Mouse (Mus musculus): ENCODE measurements around the gene Mrpl23. TPM values are rescaled to one million over a fixed set of nuclear protein-coding genes. Genes with fewer than 3 reads are reported as not detected.

Mrpl23 gene
- polyA plus RNA-seq (2014; fragmentation: Nextera tagmentation; extraction: Ambion mirVana) = 17.8 and 19.7 TPM in 2 replicates

DNA sequence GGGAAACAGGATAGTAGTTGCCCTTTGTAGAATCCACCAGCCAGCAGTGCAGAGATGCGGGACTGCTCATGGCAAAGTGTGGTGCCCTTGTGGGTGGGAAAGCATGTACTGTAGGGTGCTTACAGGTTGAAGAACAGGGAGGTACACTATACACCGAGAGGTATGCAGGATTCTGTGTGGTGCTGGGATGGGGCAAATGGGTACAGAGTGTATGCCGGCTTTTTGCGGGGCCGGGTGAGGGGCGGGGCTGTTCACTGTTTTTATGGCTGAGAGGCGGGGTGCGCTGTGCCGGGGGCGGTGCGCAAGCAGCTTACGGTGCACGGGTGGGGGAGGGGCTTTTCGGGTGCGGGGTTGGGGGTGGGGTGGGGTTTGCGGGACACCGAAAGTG lies at the start of gene Mrpl23:
Gene Mrpl23, plus strand, starts transcription at position 16 of the 388 bp plus-strand sequence.
- peak within 1 kb of the TSS; percentile 61 for H3K4me2 ChIP-seq (ENCODE audit: low read depth, severe bottlenecking)
- H3K4me1 ChIP-seq (ENCODE audit: control insufficient read depth, insufficient read depth, low read length) = peaks cover 38% of the 10 kb centered on the region
- peaks cover 6% of the 10 kb centered on the region; the same call in 1 of the 2 replicates for H3K36me3 ChIP-seq (ENCODE audit: control insufficient read depth, insufficient read depth, low read length)
- no peaks in the 10 kb centered on the region for H3K9me3 ChIP-seq (ENCODE audit: control insufficient read depth, low read length)
- 6% methylated on average over 17 of the region's 17 CpGs for WGBS
- DNase-seq (ENCODE audit: low spot score) (no peak), ATAC-seq (ENCODE audit: insufficient number of reproducible peaks, low FRiP score, low TSS enrichment, low read depth) (peak; percentile 37)
- peak within 1 kb of the TSS; percentile 94 for H3K27ac ChIP-seq (replicated peaks; ENCODE audit: low read depth, low read length)
- H3K9ac ChIP-seq (ENCODE audit: low read length) = peak within 1 kb of the TSS; percentile 85
- no peaks in the 10 kb centered on the region for H3K27me3 ChIP-seq (ENCODE audit: control insufficient read depth, insufficient read depth, low read length)
- H3K4me3 ChIP-seq (ENCODE audit: low read depth, low read length) = peak within 1 kb of the TSS; percentile 44

DNA sequence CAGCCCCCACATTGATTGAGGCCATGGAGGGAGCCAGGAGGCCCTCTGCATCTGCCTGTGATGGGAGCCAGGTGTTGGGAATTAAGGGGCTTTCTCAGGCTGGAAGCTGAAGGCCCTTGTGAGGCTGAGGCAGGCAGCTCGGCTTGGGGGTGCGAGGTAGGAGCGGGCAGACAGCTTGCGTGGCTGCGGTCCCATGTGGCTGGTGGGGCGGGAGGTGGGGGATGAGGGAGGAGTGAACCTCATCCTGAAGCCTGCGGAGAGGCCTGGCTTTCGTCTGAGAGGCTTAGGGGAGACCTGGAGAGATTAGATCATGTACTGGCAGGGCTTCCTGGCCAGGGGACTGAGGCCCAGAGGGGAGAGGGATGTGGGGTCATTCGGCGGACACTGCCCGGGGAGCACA lies 49.4 kb upstream of the Mrpl23 start:
- DNase-seq (ENCODE audit: low spot score) = peak; percentile 76
- peaks cover 65% of the 10 kb centered on the region for H3K4me1 ChIP-seq (ENCODE audit: control insufficient read depth, insufficient read depth, low read length)
- no peak for ATAC-seq (ENCODE audit: insufficient number of reproducible peaks, low FRiP score, low TSS enrichment, low read depth)
- H3K4me3 ChIP-seq (ENCODE audit: low read depth, low read length) = no peak overlapping the region
- peak overlapping the region; percentile 87 for H3K27ac ChIP-seq (replicated peaks; ENCODE audit: low read depth, low read length)
- 22% methylated on average over 11 of the region's 11 CpGs for WGBS
- H3K36me3 ChIP-seq (ENCODE audit: control insufficient read depth, insufficient read depth, low read length) = no peaks in the 10 kb centered on the region; the same call in 1 of the 2 replicates
- no peak overlapping the region for H3K9ac ChIP-seq (ENCODE audit: low read length)
- no peaks in the 10 kb centered on the region for H3K9me3 ChIP-seq (ENCODE audit: control insufficient read depth, low read length)
- no peaks in the 10 kb centered on the region for H3K27me3 ChIP-seq (ENCODE audit: control insufficient read depth, insufficient read depth, low read length)
- no peak overlapping the region for H3K4me2 ChIP-seq (ENCODE audit: low read depth, severe bottlenecking)

DNA sequence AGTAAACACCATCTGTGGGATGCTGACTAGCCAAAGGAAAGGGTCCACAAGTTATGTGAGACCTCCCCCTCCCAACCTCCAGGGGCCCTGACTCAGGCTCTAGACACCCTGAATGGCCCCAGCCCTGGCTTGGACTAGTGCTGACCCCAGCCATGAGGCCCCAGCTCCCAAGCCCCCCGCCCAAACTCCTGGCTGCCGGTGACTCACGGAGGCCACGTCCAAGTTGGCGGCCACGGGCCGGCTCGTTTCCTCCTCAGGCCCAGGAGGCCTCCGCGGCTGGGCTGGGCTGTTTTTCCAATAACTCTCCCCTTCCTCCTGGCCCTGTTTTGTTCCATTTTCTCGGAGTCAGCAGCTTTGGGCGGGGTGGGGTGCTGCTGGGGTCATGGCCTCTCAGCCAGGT lies 47.7 kb upstream of the Mrpl23 start:
- peak overlapping the region; percentile 93 for H3K27ac ChIP-seq (replicated peaks; ENCODE audit: low read depth, low read length)
- 64% methylated on average over 12 of the region's 12 CpGs for WGBS
- H3K4me3 ChIP-seq (ENCODE audit: low read depth, low read length) = no peak overlapping the region
- H3K4me1 ChIP-seq (ENCODE audit: control insufficient read depth, insufficient read depth, low read length) = peaks cover 65% of the 10 kb centered on the region
- no peak overlapping the region; the same call in 1 of the 2 replicates for H3K9ac ChIP-seq (ENCODE audit: low read length)
- DNase-seq (ENCODE audit: low spot score) (no peak), ATAC-seq (ENCODE audit: insufficient number of reproducible peaks, low FRiP score, low TSS enrichment, low read depth) (no peak)
- H3K36me3 ChIP-seq (ENCODE audit: control insufficient read depth, insufficient read depth, low read length) = no peaks in the 10 kb centered on the region
- no peaks in the 10 kb centered on the region for H3K27me3 ChIP-seq (ENCODE audit: control insufficient read depth, insufficient read depth, low read length)
- H3K4me2 ChIP-seq (ENCODE audit: low read depth, severe bottlenecking) = no peak overlapping the region
- no peaks in the 10 kb centered on the region for H3K9me3 ChIP-seq (ENCODE audit: control insufficient read depth, low read length)

DNA sequence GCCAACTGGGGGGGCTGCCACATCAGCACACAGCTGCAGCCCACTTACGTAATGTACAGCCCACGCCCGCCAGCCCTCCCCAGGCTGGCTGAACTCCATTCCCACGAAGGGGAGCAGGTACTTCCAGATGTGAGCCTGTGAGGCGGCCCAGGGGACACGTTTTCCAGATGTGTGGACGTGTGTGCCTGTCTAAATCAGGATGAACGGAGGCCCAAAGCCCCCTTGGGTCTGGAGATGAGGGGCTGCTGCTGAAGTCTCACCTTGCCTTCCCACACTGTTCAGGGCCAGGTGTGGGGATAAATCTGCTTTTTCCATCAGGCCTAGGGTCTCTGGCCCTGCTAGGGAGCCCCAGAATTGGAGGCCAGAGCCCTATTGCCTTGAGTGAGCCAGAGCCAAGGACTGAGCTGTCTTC lies 45.7 kb upstream of the Mrpl23 start:
- WGBS = 30% methylated on average over 8 of the region's 8 CpGs
- H3K9me3 ChIP-seq (ENCODE audit: control insufficient read depth, low read length) = no peaks in the 10 kb centered on the region
- peaks cover 55% of the 10 kb centered on the region for H3K4me1 ChIP-seq (ENCODE audit: control insufficient read depth, insufficient read depth, low read length)
- H3K4me2 ChIP-seq (ENCODE audit: low read depth, severe bottlenecking) = no peak overlapping the region
- no peaks in the 10 kb centered on the region for H3K27me3 ChIP-seq (ENCODE audit: control insufficient read depth, insufficient read depth, low read length)
- no peak overlapping the region for H3K4me3 ChIP-seq (ENCODE audit: low read depth, low read length)
- peak overlapping the region; percentile 93 for H3K27ac ChIP-seq (replicated peaks; ENCODE audit: low read depth, low read length)
- H3K9ac ChIP-seq (ENCODE audit: low read length) = peak overlapping the region; percentile 53
- ATAC-seq (ENCODE audit: insufficient number of reproducible peaks, low FRiP score, low TSS enrichment, low read depth) = peak; percentile 26
- H3K36me3 ChIP-seq (ENCODE audit: control insufficient read depth, insufficient read depth, low read length) = no peaks in the 10 kb centered on the region
- peak; percentile 70 for DNase-seq (ENCODE audit: low spot score)

DNA sequence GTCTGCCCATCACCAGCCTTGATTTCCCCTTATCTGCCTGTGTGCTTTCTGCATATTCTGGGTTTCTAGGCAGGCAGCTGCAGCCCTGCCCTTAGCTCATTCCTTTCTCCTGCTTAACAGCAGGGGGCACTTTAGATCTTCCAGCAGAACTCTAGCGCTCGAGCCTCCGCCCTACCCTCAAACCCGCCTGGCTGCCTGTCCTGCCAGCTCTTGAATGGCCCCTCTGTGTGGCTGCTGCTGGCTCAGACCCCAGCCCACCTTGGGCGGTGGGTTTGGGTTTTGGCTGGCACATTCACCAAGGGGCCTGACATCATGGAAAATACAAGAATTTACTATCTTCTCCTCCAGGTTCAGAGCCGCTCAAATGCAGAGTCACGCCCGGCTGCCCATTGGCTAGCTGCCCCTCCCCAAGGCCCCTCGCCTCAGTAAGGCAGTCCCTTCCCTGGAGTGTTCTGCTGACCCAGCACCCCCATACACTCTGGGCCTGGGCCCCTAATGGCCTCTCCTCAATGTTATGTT lies 45.1 kb upstream of the Mrpl23 start:
- Histone ChIP-seq H3K27ac (replicated peaks; ENCODE audit: low read depth, low read length) (peak overlapping the region; percentile 93), H3K4me2 (ENCODE audit: low read depth, severe bottlenecking) (peak overlapping the region; percentile 7; the same call in 1 of the 2 replicates), H3K36me3 (ENCODE audit: control insufficient read depth, insufficient read depth, low read length) (no peaks in the 10 kb centered on the region), H3K4me1 (ENCODE audit: control insufficient read depth, insufficient read depth, low read length) (peaks cover 49% of the 10 kb centered on the region), H3K9me3 (ENCODE audit: control insufficient read depth, low read length) (no peaks in the 10 kb centered on the region), H3K4me3 (ENCODE audit: low read depth, low read length) (no peak overlapping the region), H3K27me3 (ENCODE audit: control insufficient read depth, insufficient read depth, low read length) (no peaks in the 10 kb centered on the region), H3K9ac (ENCODE audit: low read length) (peak overlapping the region; percentile 53)
- ATAC-seq (ENCODE audit: insufficient number of reproducible peaks, low FRiP score, low TSS enrichment, low read depth) = peak; percentile 56
- DNase-seq (ENCODE audit: low spot score) = peak; percentile 83
- 20% methylated on average over 9 of the region's 9 CpGs for WGBS

DNA sequence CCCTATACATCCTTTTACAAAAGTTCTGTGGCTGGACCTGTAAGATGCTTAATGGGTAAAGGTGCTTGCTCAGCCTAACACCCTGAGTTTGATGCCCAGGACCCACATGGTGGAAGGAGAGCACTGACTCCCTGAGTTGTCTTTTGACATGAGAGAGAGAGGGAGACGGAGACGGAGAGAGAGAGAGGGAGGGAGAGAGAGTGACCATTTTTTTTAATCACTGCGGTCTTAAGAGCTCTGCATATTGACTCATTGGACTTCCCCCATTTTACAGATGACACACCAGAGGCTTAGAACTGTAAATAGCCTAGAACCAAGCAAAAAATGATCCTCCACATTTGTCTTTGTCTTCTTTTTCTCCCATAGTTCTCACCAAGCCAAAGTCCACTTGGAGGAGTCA lies 44.4 kb upstream of the Mrpl23 start:
- WGBS = 86% methylated on average over 3 of the region's 3 CpGs
- Histone ChIP-seq H3K9me3 (ENCODE audit: control insufficient read depth, low read length) (no peaks in the 10 kb centered on the region), H3K27me3 (ENCODE audit: control insufficient read depth, insufficient read depth, low read length) (no peaks in the 10 kb centered on the region)

DNA sequence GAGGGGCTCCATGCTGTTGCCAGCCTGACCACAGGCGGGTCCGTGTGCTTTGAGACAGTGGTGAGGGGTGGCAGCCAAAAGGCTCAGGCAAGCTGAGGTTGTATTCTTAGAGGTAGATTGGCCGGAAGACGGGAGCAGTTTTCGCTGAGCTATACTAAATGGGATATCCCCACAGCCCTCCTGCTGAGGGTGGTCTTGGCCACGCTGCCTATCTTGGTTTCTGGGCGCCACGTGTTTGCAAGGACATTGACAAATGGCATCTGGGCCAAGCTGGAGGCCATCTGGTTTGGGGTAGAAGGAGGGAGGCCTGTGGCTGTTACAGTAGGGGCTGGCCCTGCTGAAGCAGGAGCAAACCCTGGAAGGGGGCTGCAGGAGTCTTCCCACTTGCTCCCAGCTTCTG lies 39.0 kb upstream of the Mrpl23 start:
- H3K27ac ChIP-seq (replicated peaks; ENCODE audit: low read depth, low read length) = peak overlapping the region; percentile 6; the same call in 1 of the 2 replicates
- ATAC-seq (ENCODE audit: insufficient number of reproducible peaks, low FRiP score, low TSS enrichment, low read depth) (0 out of 2 replicates have a peak, but pooled peaks have one; percentile 44), DNase-seq (ENCODE audit: low spot score) (peak; percentile 52)
- no peak overlapping the region for H3K4me3 ChIP-seq (ENCODE audit: low read depth, low read length)
- H3K4me1 ChIP-seq (ENCODE audit: control insufficient read depth, insufficient read depth, low read length) = peaks cover 11% of the 10 kb centered on the region
- WGBS = 39% methylated on average over 8 of the region's 8 CpGs
- no peak overlapping the region; the same call in 1 of the 2 replicates for H3K9ac ChIP-seq (ENCODE audit: low read length)
- no peak overlapping the region for H3K4me2 ChIP-seq (ENCODE audit: low read depth, severe bottlenecking)
- H3K27me3 ChIP-seq (ENCODE audit: control insufficient read depth, insufficient read depth, low read length) = no peaks in the 10 kb centered on the region
- H3K9me3 ChIP-seq (ENCODE audit: control insufficient read depth, low read length) = no peaks in the 10 kb centered on the region
- H3K36me3 ChIP-seq (ENCODE audit: control insufficient read depth, insufficient read depth, low read length) = no peaks in the 10 kb centered on the region

More for the DNA sequence above, 44.4 kb upstream of the Mrpl23 start:
- peaks cover 43% of the 10 kb centered on the region for H3K4me1 ChIP-seq (ENCODE audit: control insufficient read depth, insufficient read depth, low read length)
- no peak overlapping the region for H3K4me2 ChIP-seq (ENCODE audit: low read depth, severe bottlenecking)
- H3K36me3 ChIP-seq (ENCODE audit: control insufficient read depth, insufficient read depth, low read length) = no peaks in the 10 kb centered on the region
- H3K4me3 ChIP-seq (ENCODE audit: low read depth, low read length) = no peak overlapping the region
- ATAC-seq (ENCODE audit: insufficient number of reproducible peaks, low FRiP score, low TSS enrichment, low read depth) (no peak), DNase-seq (ENCODE audit: low spot score) (no peak)
- H3K9ac ChIP-seq (ENCODE audit: low read length) = peak overlapping the region; percentile 53; the same call in 1 of the 2 replicates
- peak overlapping the region; percentile 93 for H3K27ac ChIP-seq (replicated peaks; ENCODE audit: low read depth, low read length)

DNA sequence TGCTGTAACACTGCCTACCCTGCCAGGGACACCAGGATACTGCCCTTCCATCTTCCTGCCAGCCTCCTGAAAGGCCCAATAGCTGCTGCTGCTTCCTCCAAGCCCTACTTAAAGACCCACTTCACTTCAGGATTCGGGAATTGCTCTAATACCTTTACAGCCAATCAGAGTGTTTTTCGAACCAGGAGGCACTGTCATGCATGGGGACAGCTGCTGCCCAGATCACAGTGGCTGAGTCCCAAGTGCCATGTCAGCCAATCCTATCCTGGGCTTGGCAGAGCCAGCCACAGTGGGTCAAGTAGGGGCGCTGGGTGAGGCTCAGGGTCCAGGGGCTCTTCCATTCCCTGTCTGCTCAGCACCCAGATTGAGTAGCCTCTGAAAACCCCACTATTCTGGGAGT lies 36.3 kb upstream of the Mrpl23 start:
- H3K9me3 ChIP-seq (ENCODE audit: control insufficient read depth, low read length) = no peaks in the 10 kb centered on the region
- peaks cover 11% of the 10 kb centered on the region for H3K4me1 ChIP-seq (ENCODE audit: control insufficient read depth, insufficient read depth, low read length)
- no peaks in the 10 kb centered on the region for H3K27me3 ChIP-seq (ENCODE audit: control insufficient read depth, insufficient read depth, low read length)
- WGBS = 76% methylated on average over 3 of the region's 3 CpGs
- H3K4me2 ChIP-seq (ENCODE audit: low read depth, severe bottlenecking) = no peak overlapping the region
- ATAC-seq (ENCODE audit: insufficient number of reproducible peaks, low FRiP score, low TSS enrichment, low read depth) (no peak), DNase-seq (ENCODE audit: low spot score) (no peak)
- no peaks in the 10 kb centered on the region for H3K36me3 ChIP-seq (ENCODE audit: control insufficient read depth, insufficient read depth, low read length)
- no peak overlapping the region for H3K27ac ChIP-seq (replicated peaks; ENCODE audit: low read depth, low read length)
- H3K4me3 ChIP-seq (ENCODE audit: low read depth, low read length) = no peak overlapping the region
- no peak overlapping the region for H3K9ac ChIP-seq (ENCODE audit: low read length)

DNA sequence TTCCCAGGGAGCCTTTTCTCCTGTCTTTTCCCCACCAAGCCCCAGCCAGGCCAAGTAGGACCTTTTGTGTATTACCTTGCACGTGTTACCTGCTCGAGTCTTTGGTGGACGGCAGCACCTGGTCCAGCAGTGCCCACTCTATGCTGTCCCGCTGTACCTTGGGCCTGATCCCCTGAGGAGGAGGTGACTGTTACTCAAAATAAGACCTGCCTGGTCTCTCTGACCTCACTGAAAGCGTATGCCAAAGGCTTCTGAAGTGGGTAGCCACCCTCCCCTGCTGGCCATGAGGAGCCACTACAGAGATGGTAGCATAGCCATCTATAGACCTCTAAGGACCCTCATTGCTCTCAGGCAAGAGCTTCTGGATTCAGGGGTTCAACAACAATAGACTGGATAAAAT lies 35.7 kb upstream of the Mrpl23 start:
- Histone ChIP-seq H3K9ac (ENCODE audit: low read length) (no peak overlapping the region), H3K27ac (replicated peaks; ENCODE audit: low read depth, low read length) (no peak overlapping the region), H3K4me3 (ENCODE audit: low read depth, low read length) (no peak overlapping the region), H3K27me3 (ENCODE audit: control insufficient read depth, insufficient read depth, low read length) (no peaks in the 10 kb centered on the region), H3K9me3 (ENCODE audit: control insufficient read depth, low read length) (no peaks in the 10 kb centered on the region), H3K36me3 (ENCODE audit: control insufficient read depth, insufficient read depth, low read length) (no peaks in the 10 kb centered on the region), H3K4me2 (ENCODE audit: low read depth, severe bottlenecking) (no peak overlapping the region), H3K4me1 (ENCODE audit: control insufficient read depth, insufficient read depth, low read length) (peaks cover 11% of the 10 kb centered on the region)
- WGBS = 82% methylated on average over 5 of the region's 5 CpGs
- DNase-seq (ENCODE audit: low spot score) = no peak
- ATAC-seq (ENCODE audit: insufficient number of reproducible peaks, low FRiP score, low TSS enrichment, low read depth) = no peak
